Mouse (Mus musculus) hindbrain, embryonic 11.5 days (tissue): ENCODE results near the gene Hmox2. TPM values are rescaled to one million over a fixed set of nuclear protein-coding genes. Genes with fewer than 3 reads are reported as not detected.

Experiments used
- ATAC-seq: fragments of 200-750 bp; cut with Nextera tagmentation; 2 replicates; pipeline ENCODE4 v1.8.0; 2017; ENCODE audit warnings: mild to moderate bottlenecking, moderate TSS enrichment, moderate library complexity; ENCODE audit not compliant: low FRiP score
- DNase-seq: peaks from one replicate; pipeline ENCODE4 v3.0.0-alpha.2; 2015; ENCODE audit warnings: low spot score
- H3K27ac ChIP-seq: fragments of 300-500 bp; sonication (generic); 2 replicates; pipeline ENCODE4 v1.5.1; 2014; ENCODE audit warnings: mild to moderate bottlenecking, low read depth, low read length
- H3K27me3 ChIP-seq: fragments of 300-500 bp; sonication (generic); 2 replicates; pipeline ENCODE4 v1.6.1; 2014; ENCODE audit warnings: mild to moderate bottlenecking, low read length, moderate library complexity, mixed read lengths; ENCODE audit not compliant: control insufficient read depth, insufficient read depth
- H3K36me3 ChIP-seq: fragments of 300-500 bp; sonication (generic); 2 replicates; pipeline ENCODE4 v1.6.1; 2014; ENCODE audit warnings: mild to moderate bottlenecking, low read length, moderate library complexity, mixed read lengths; ENCODE audit not compliant: control insufficient read depth, insufficient read depth
- H3K4me1 ChIP-seq: fragments of 300-500 bp; sonication (generic); replicated peaks from 2 replicates; pipeline ENCODE4 v1.6.1; 2014; ENCODE audit warnings: low read length, mixed read lengths; ENCODE audit not compliant: control insufficient read depth, insufficient read depth
- H3K4me2 ChIP-seq: fragments of 300-500 bp; sonication (generic); replicated peaks from 2 replicates; pipeline ENCODE4 v1.6.1; 2014; ENCODE audit warnings: mild to moderate bottlenecking, low read depth, low read length
- H3K4me3 ChIP-seq: fragments of 300-500 bp; sonication (generic); 2 replicates; pipeline ENCODE4 v1.5.1; 2014; ENCODE audit warnings: low read depth, low read length
- H3K9ac ChIP-seq: fragments of 300-500 bp; sonication (generic); 2 replicates; pipeline ENCODE4 v1.6.1; 2014; ENCODE audit warnings: low read depth, low read length
- H3K9me3 ChIP-seq: fragments of 300-500 bp; sonication (generic); 2 replicates; pipeline ENCODE4 v1.6.1; 2016; ENCODE audit warnings: low read length; ENCODE audit not compliant: control insufficient read depth
- WGBS: fragments of 180-500 bp; shearing (Covaris S2); extraction: QIAGEN DNeasy Blood & Tissue Kit; methylation state at CpG from one replicate; pipeline ENCODE4 v1.1.7; 2014; 5-methylcytosine and 5-hydroxymethylcytosine counted together
- polyA plus RNA-seq: library from polyadenylated mRNA; unstranded; fragments of >200 nt; fragmentation: Nextera tagmentation; extraction: Ambion mirVana; gene quantifications from 2 replicates; pipeline ENCODE4 v1.2.1, GENCODE M21; 2014

The Hmox2 gene
- polyA plus RNA-seq, 1 experiment from 2014 or later: 96.4 TPM

- Histone ChIP-seq H3K4me3 (no peak overlapping the region), H3K9me3 (no peaks in the 10 kb centered on the region), H3K4me2 (no peak overlapping the region), H3K27me3 (no peaks in the 10 kb centered on the region), H3K27ac (no peak overlapping the region), H3K4me1 (no peaks in the 10 kb centered on the region), H3K9ac (no peak overlapping the region), H3K36me3 (no peaks in the 10 kb centered on the region)
- ATAC-seq (no peak), DNase-seq (no peak)
Measured at GRCm38 (mm10) chr16:4782515-4782914, 56.4 kb downstream of the Hmox2 start.

GRCm38 (mm10) chr16:4785706-4786105 lies 59.5 kb downstream of the Hmox2 start:
- ATAC-seq (no peak), DNase-seq (no peak)

GRCm38 (mm10) chr16:4788176-4788575 lies 62.0 kb downstream of the Hmox2 start:
- no peaks in the 10 kb centered on the region for H3K4me1 ChIP-seq
- H3K27ac ChIP-seq: no peak overlapping the region
- H3K36me3 ChIP-seq: no peaks in the 10 kb centered on the region
- H3K9me3 ChIP-seq: no peaks in the 10 kb centered on the region
- no peaks in the 10 kb centered on the region for H3K27me3 ChIP-seq
- ATAC-seq: no peak
- H3K9ac ChIP-seq: no peak overlapping the region
- H3K4me3 ChIP-seq: no peak overlapping the region; the same call in 1 of the 2 replicates
- no peak overlapping the region for H3K4me2 ChIP-seq
- no peak for DNase-seq

More at GRCm38 (mm10) chr16:4785706-4786105, 59.5 kb downstream of the Hmox2 start:
- Histone ChIP-seq H3K9ac (no peak overlapping the region), H3K4me2 (no peak overlapping the region), H3K4me3 (no peak overlapping the region), H3K4me1 (no peaks in the 10 kb centered on the region), H3K27me3 (no peaks in the 10 kb centered on the region), H3K9me3 (no peaks in the 10 kb centered on the region), H3K36me3 (no peaks in the 10 kb centered on the region), H3K27ac (no peak overlapping the region)
- WGBS: 41% methylated on average over 4 of the region's 4 CpGs

GRCm38 (mm10) chr16:4789311-4789768 lies 63.2 kb downstream of the Hmox2 start:
- Histone ChIP-seq H3K4me1 (no peaks in the 10 kb centered on the region), H3K36me3 (no peaks in the 10 kb centered on the region), H3K4me3 (peak overlapping the region; percentile 66), H3K9me3 (no peaks in the 10 kb centered on the region), H3K27me3 (no peaks in the 10 kb centered on the region), H3K9ac (peak overlapping the region; percentile 81), H3K4me2 (peak overlapping the region; percentile 58), H3K27ac (peak overlapping the region; percentile 95; the same call in 1 of the 2 replicates)
- under 1% methylated on average over 29 of the region's 29 CpGs for WGBS
- DNase-seq: no peak
- ATAC-seq: peak; percentile 67

- WGBS: under 1% methylated on average over 51 of the region's 51 CpGs
- DNase-seq: peak; percentile 96
- Histone ChIP-seq H3K4me3 (peak within 1 kb of the TSS; percentile 66), H3K27ac (peak within 1 kb of the TSS; percentile 95), H3K9ac (peak within 1 kb of the TSS; percentile 81), H3K4me2 (peak within 1 kb of the TSS; percentile 58), H3K36me3 (no peaks in the 10 kb centered on the region), H3K27me3 (no peaks in the 10 kb centered on the region), H3K9me3 (no peaks in the 10 kb centered on the region), H3K4me1 (no peaks in the 10 kb centered on the region)
- ATAC-seq: peak; percentile 99
Measured at GRCm38 (mm10) chr16:4789810-4790559, 63.8 kb downstream of the Hmox2 start, which contains the start of gene Cdip1. Cdip1 (minus strand) TSS chr16:4790292.

DNA sequence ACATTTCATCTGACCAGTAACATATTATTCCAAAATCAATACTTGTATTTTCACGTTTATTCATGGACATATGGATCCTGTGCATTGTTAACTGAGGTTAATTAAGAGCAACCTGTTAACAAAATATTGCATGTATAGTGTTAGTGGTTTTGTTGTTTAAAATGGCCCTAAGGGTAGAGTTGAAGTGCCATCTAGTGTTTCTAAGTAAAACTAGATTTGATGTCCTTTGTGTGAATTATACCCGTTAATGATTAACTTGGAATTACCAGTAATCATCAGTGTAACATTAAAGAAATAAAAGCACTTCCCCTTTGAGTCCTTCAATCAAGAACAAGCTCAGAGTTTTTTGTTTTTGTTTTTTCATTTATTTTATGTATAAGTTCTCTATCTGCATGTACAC lies 65.2 kb downstream of the Hmox2 start:
- H3K36me3 ChIP-seq: no peaks in the 10 kb centered on the region
- DNase-seq: no peak
- no peak overlapping the region for H3K4me3 ChIP-seq
- H3K4me2 ChIP-seq: no peak overlapping the region
- H3K9ac ChIP-seq: no peak overlapping the region
- H3K4me1 ChIP-seq: no peaks in the 10 kb centered on the region
- H3K27me3 ChIP-seq: no peaks in the 10 kb centered on the region
- 74% methylated on average over 2 of the region's 2 CpGs for WGBS
- ATAC-seq: no peak
- H3K27ac ChIP-seq: no peak overlapping the region
- no peaks in the 10 kb centered on the region for H3K9me3 ChIP-seq

GRCm38 (mm10) chr16:4796631-4797030 lies 70.5 kb downstream of the Hmox2 start:
- H3K27ac ChIP-seq: no peak overlapping the region
- no peak for ATAC-seq
- no peak for DNase-seq
- no peak overlapping the region for H3K9ac ChIP-seq
- no peaks in the 10 kb centered on the region for H3K36me3 ChIP-seq
- WGBS: 91% methylated on average over 4 of the region's 4 CpGs
- H3K27me3 ChIP-seq: no peaks in the 10 kb centered on the region
- no peaks in the 10 kb centered on the region for H3K9me3 ChIP-seq
- H3K4me2 ChIP-seq: no peak overlapping the region
- no peaks in the 10 kb centered on the region for H3K4me1 ChIP-seq
- H3K4me3 ChIP-seq: no peak overlapping the region
